Mouse (Mus musculus) thymus, postnatal 0 days (tissue): Measurements from ENCODE around the gene Fbln7. TPM values are rescaled to one million over a fixed set of nuclear protein-coding genes. Genes with fewer than 3 reads are reported as not detected.

Experiments used
- microRNA-seq: library from miRNA; unstranded; fragments of <30 nt; microRNA quantifications from one replicate; pipeline ENCODE4, GENCODE M21; 2016; ENCODE audit warnings: borderline number of aligned reads
- polyA plus RNA-seq: library from polyadenylated mRNA; unstranded; fragments of >200 nt; fragmentation: Nextera tagmentation; extraction: Ambion mirVana; gene quantifications from 2 replicates; pipeline ENCODE4 v1.2.1, GENCODE M21; 2015

Fbln7 gene
- polyA plus RNA-seq, 1 experiment from 2014 or later = 1.3 TPM

Small RNAs within 50 kb of the gene (microRNA-seq; reads per million reads assigned to microRNA genes)
- not detected for gene Gm22859

Other genes with a start within 250 kb of the Fbln7 start
- 35.4 and 35.9 TPM in 2 replicates for gene Anapc1, start 175.6 kb upstream of the Fbln7 start, polyA plus RNA-seq
- gene Mertk, start 164.0 kb upstream of the Fbln7 start, polyA plus RNA-seq = 1.5 and 1.9 TPM in 2 replicates
- 24.3 and 30.6 TPM in 2 replicates for gene Tmem87b, start 44.9 kb upstream of the Fbln7 start, polyA plus RNA-seq
- 9.3 and 10.1 TPM in 2 replicates for gene Zc3h8, start 81.1 kb downstream of the Fbln7 start, polyA plus RNA-seq
- 3.3 and 6.5 TPM in 2 replicates for gene Zc3h6, start 104.4 kb downstream of the Fbln7 start, polyA plus RNA-seq
- gene Gm10762, start 104.7 kb downstream of the Fbln7 start, polyA plus RNA-seq = 17.1 and 18.5 TPM in 2 replicates
- gene Vinac1, start 185.2 kb downstream of the Fbln7 start, polyA plus RNA-seq = 0.14 and 0.23 TPM in 2 replicates
- 5.2 and 5.9 TPM in 2 replicates for gene Ttl, start 203.0 kb downstream of the Fbln7 start, polyA plus RNA-seq
- 19.4 TPM in 2 replicates for gene Polr1b, start 238.0 kb downstream of the Fbln7 start, polyA plus RNA-seq